Mouse (Mus musculus): ENCODE measurements around the gene Thrap3.
A peak's percentile ranks its signal among the peaks of the same experiment; 100 is the strongest.
"Not testable (repeated sequence)": the region's sequence is repeated elsewhere in the genome, so short reads cannot be mapped to it uniquely, and the experiment has no call there.

Gene Thrap3

GRCm38 (mm10) chr4:126165092-126165491 lies 37.5 kb downstream of the Thrap3 start:
- not testable (repeated sequence) for DNase-seq (ENCODE audit: low read depth)

GRCm38 (mm10) chr4:126163685-126164084 lies 38.9 kb downstream of the Thrap3 start:
- DNase-seq (ENCODE audit: low read depth): no peak

GRCm38 (mm10) chr4:126163067-126163659 lies 39.4 kb downstream of the Thrap3 start, which contains the start of gene Sh3d21:
Sh3d21 (minus strand) TSS chr4:126163491.
- DNase-seq (ENCODE audit: low read depth): no peak

- peak; percentile 81 for DNase-seq (ENCODE audit: low read depth)
These were observed 40.0 kb downstream of the Thrap3 start for GRCm38 (mm10) chr4:126162544-126163066.

- DNase-seq (ENCODE audit: low read depth): no peak
These were observed 40.6 kb downstream of the Thrap3 start for GRCm38 (mm10) chr4:126161986-126162385.

- DNase-seq (ENCODE audit: low read depth): no peak
These were observed 41.1 kb downstream of the Thrap3 start for GRCm38 (mm10) chr4:126161456-126161855.

GRCm38 (mm10) chr4:126160981-126161380 lies 41.6 kb downstream of the Thrap3 start:
- DNase-seq (ENCODE audit: low read depth): no peak

GRCm38 (mm10) chr4:126159455-126159854 lies 43.1 kb downstream of the Thrap3 start:
- no peak for DNase-seq (ENCODE audit: low read depth)

GRCm38 (mm10) chr4:126157562-126157961 lies 45.0 kb downstream of the Thrap3 start:
- peak; percentile 52 for DNase-seq (ENCODE audit: low read depth)

GRCm38 (mm10) chr4:126156617-126157016 lies 45.9 kb downstream of the Thrap3 start:
- peak; percentile 68 for DNase-seq (ENCODE audit: low read depth)

GRCm38 (mm10) chr4:126155869-126156268 lies 46.7 kb downstream of the Thrap3 start:
- no peak for DNase-seq (ENCODE audit: low read depth)

- no peak for DNase-seq (ENCODE audit: low read depth)
These were observed 47.4 kb downstream of the Thrap3 start for GRCm38 (mm10) chr4:126155183-126155582.

- no peak for DNase-seq (ENCODE audit: low read depth)
These were observed 49.7 kb downstream of the Thrap3 start for GRCm38 (mm10) chr4:126152864-126153263.

- no peak for DNase-seq (ENCODE audit: low read depth)
These were observed 50.7 kb downstream of the Thrap3 start for GRCm38 (mm10) chr4:126151701-126152440.

GRCm38 (mm10) chr4:126150949-126151320 lies 51.6 kb downstream of the Thrap3 start:
- no peak for DNase-seq (ENCODE audit: low read depth)

- DNase-seq (ENCODE audit: low read depth): peak; percentile 38
These were observed 52.1 kb downstream of the Thrap3 start for GRCm38 (mm10) chr4:126150297-126150948.

- no peak for DNase-seq (ENCODE audit: low read depth)
These were observed 52.8 kb downstream of the Thrap3 start for GRCm38 (mm10) chr4:126149798-126150197.

GRCm38 (mm10) chr4:126149041-126149676 lies 53.4 kb downstream of the Thrap3 start:
- no peak for DNase-seq (ENCODE audit: low read depth)

- peak; percentile 73 for DNase-seq (ENCODE audit: low read depth)
These were observed 54.2 kb downstream of the Thrap3 start for GRCm38 (mm10) chr4:126148161-126148961.

GRCm38 (mm10) chr4:126147533-126148160 lies 54.9 kb downstream of the Thrap3 start, which contains the start of gene Eva1b:
Eva1b (plus strand) TSS chr4:126147744.
- DNase-seq (ENCODE audit: low read depth): no peak

- no peak for DNase-seq (ENCODE audit: low read depth)
These were observed 55.5 kb downstream of the Thrap3 start for GRCm38 (mm10) chr4:126146974-126147532.
